Mouse (Mus musculus) telencephalon, adult 2 months (tissue): Measurements from ENCODE around the gene Plppr3.

Experiments
- DNase-seq: peaks from one replicate; pipeline ENCODE4 v3.0.0-alpha.2; 2011; ENCODE audit warnings: low read depth, low spot score

The Plppr3 gene

GRCm38 (mm10) chr10:79819606-79820005 lies 54.8 kb downstream of the Plppr3 start:
- no peak for DNase-seq

- DNase-seq = no peak
These were observed 56.2 kb downstream of the Plppr3 start for GRCm38 (mm10) chr10:79818225-79818624.

- DNase-seq = no peak
These were observed 57.3 kb downstream of the Plppr3 start for GRCm38 (mm10) chr10:79817111-79817510.

- DNase-seq = no peak
These were observed 58.6 kb downstream of the Plppr3 start for GRCm38 (mm10) chr10:79815671-79816494.

- no peak for DNase-seq
These were observed 60.1 kb downstream of the Plppr3 start for GRCm38 (mm10) chr10:79814271-79814842.

- no peak for DNase-seq
These were observed 62.4 kb downstream of the Plppr3 start for GRCm38 (mm10) chr10:79811736-79812637.
